Mouse (Mus musculus) MN1 (cell line): ENCODE data around the gene Med12l.

Experiments
- DNase-seq: peaks from one replicate; pipeline ENCODE4 v3.0.0-alpha.2; 2016; ENCODE audit warnings: low spot score

Gene Med12l

GRCm38 (mm10) chr3:59191674-59192073, 186.0 kb downstream of the Med12l start:
- DNase-seq, result no peak

DNA sequence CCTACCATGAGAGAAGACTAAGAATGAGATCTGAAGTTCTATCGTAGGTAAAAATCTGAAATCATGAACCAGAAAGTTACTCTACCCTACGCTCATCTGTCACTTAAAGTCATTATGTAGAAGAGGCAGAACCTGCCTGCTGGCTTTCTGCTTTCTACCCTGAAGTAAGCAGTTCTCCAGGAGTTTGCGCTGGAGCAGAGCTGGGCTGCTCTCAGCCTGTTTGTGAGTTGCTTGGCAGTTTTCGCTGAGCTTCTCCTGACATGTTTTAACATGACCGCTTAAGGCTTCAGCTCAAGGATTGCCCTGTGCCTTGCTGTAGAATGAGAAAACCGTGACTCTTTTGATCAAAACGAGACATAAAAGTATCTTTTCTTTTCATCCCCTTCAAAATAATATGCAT, 188.5 kb downstream of the Med12l start:
- no peak for DNase-seq

DNA sequence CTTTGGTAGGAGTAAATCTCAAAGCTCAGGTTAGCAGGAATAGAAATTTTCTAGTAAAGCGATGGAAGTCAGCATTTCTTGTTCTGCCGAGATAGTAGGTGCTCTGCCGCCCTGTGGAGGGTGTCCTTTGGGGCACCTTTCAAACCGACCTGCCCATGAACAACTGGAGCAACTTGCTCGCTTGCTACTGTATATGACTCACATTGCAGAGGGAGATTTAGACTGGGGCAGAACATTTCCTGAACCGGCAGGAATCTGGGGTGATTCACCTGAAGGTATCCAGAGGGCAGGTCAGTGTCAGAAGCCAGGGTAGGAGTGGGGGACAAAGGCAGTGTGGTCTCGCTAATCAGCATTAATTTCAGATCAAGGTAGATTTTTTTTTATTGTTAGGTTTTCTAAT, 189.3 kb downstream of the Med12l start, which contains the start of gene Gpr87:
Gpr87 (minus strand) TSS at position 167 of the 400 bp plus-strand sequence.
- DNase-seq, result no peak

GRCm38 (mm10) chr3:59197329-59197948, 191.8 kb downstream of the Med12l start:
- DNase-seq, result no peak

- DNase-seq, result no peak
These were observed 198.3 kb downstream of the Med12l start for GRCm38 (mm10) chr3:59203802-59204520.

DNA sequence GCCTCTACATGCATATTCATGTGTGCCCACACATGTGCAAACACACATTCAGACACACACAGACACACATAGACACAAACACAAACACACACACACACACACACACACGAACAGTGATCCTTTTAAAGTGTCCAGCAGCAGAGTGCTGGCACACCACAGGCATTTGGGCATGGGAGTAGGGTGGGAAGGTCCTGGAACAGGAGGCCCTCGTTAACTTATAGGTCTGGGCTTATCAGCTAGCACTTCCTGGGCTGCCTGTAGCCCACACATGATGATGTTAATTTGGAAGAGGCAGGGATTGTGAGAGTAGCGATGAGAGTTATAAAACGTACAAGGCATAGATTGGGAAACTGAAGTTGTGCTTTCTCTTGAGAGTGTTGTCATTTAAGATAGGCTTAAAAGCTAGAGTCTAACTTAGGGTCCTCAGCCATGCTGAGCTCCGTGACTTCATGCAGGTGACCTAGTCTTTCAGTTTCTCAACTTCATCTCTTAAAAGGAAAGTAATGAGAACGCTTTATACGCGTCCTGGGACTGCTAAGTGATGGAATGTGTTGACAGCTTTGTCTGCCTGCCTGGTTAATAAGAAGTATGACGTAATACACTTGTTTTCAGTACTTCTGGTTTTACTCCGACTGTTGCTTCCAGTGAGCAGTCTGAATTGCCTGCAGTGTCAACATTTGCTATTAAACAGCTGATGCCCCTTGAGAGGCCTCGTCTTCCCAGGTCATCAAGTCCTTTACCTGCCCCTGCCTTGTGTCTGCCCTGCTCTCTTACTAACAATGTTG, 199.3 kb downstream of the Med12l start:
- no peak for DNase-seq

GRCm38 (mm10) chr3:59205941-59206340, 200.3 kb downstream of the Med12l start:
- DNase-seq, result no peak

DNA sequence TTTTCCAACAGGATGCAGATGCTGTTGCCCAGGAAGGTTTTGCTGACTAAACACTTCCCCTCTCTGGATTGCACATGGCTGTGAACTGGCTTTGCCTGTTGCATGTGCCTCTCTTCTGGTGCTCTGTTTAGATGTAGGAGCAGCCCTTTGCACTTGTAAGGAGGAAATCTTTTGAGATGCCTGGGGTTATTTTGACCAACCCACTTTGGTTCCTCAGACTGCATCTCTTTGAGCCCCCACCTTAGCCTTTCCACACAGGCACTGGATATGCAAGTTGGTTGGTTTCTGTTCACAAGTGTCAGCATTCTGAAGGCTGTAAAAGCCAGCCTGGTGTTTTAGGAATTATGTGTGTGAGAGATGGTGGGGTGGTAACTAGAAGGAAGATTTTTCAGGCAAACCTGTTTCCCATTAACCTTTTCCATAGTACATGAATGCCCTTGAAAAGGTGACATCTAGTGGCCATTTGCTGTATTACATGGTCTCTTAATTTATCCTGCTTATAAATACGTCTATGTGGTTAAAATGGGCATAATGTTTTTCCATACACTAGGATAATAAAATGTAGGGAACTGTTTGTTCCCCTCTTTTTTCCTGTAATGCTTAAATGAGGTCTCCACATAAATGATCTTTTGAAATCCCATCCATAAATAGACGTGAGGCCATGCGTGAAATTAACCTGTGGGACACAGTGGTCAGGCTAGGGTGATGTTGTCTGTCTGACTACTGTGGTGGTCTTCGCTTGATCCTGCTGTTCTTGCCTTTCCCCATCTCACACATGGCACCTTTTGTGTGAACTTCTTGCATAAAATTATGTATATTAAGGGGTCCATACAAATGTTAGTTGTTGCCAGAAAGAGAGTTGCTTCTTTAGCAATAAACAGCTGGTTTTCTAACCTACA, 203.3 kb downstream of the Med12l start:
- DNase-seq, result peak; percentile 70

GRCm38 (mm10) chr3:59210089-59210488, 204.5 kb downstream of the Med12l start:
- DNase-seq, result no peak

- no peak for DNase-seq
These were observed 205.1 kb downstream of the Med12l start, which contains the start of gene P2ry13 for GRCm38 (mm10) chr3:59210727-59211126. Gene P2ry13 (minus strand): TSS chr3:59210882.

- DNase-seq, result no peak
These were observed 206.2 kb downstream of the Med12l start for GRCm38 (mm10) chr3:59211784-59212183.

DNA sequence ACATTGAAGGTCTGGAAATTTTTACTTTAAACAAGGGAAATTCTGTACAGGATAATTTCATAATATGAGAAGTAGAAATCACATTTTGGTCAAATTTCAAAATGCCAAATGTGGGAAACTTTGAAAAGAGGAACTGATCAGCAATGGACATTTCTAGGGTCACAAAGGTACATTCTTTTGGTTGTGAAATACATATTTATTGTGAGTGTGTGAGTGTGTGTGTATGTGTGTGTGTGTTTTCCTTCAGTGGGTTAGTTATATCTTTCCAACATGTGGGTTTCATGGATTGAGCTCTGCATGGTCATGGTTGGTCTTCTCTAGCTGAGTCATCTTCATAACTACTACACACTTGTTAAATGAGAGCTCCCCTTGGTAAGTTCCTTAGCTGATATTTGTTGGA, 206.8 kb downstream of the Med12l start:
- no peak for DNase-seq

- no peak for DNase-seq
These were observed 211.6 kb downstream of the Med12l start for GRCm38 (mm10) chr3:59217211-59217610.

GRCm38 (mm10) chr3:59219326-59219725, 213.7 kb downstream of the Med12l start:
- no peak for DNase-seq

DNA sequence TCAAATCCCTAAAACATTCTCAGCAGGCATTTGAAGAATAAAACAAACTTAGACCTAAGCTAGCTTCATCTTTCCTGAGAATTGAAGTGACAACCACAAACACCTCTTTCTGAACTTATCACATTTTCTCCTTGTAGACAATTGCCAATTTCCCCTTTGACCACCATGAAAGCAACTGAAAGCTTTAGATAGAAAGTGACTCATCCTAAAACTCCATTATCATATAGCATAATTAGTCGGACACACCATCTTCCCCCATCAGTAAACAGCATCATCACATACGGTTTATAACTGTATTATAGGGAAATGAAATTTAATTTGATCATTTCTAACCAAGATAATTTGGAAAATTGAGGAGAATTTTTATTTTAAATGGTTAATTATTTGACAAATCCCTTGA, 216.7 kb downstream of the Med12l start:
- no peak for DNase-seq

GRCm38 (mm10) chr3:59225411-59225810, 219.8 kb downstream of the Med12l start:
- no peak for DNase-seq

DNA sequence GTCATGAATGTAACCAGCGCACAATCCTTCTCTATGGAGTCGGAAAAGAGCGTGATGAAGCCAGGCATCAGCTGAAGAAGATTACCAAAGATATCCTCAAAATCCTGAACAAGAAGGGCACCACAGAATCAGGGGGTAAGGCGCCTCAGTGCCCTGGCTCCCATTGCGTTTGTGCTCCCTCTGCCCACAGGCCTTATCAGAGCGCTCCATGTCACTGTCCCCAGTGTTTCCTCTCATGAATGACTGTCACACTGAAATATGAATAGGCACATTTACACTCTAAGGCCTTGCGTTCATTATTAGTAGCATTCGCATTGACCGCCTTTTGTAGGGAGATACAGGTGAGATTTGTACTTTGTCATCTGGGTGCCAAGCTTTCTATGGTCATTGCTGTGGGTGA, 222.1 kb downstream of the Med12l start:
- no peak for DNase-seq

GRCm38 (mm10) chr3:59228730-59229551, 223.3 kb downstream of the Med12l start:
- no peak for DNase-seq

- no peak for DNase-seq
These were observed 225.3 kb downstream of the Med12l start for GRCm38 (mm10) chr3:59230912-59231311.

DNA sequence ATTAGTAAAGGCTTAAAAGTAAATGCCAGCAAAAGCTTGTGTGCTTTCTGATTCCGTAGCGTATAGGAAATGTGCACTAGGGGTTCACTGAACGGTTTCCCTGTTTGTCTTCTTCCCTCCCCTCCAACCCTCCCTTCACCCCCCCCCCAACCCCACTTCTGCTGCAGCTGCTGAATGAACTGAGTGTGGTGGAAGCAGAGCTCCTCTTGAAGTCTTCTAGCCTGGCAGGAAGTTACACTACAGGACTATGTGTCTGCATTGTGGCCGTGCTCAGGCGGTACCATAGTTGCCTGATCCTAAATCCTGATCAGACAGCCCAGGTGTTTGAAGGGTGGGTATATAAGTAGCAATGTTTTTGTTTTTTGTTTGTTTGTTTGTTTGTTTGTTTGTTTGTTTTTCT, 229.3 kb downstream of the Med12l start:
- DNase-seq, result no peak

DNA sequence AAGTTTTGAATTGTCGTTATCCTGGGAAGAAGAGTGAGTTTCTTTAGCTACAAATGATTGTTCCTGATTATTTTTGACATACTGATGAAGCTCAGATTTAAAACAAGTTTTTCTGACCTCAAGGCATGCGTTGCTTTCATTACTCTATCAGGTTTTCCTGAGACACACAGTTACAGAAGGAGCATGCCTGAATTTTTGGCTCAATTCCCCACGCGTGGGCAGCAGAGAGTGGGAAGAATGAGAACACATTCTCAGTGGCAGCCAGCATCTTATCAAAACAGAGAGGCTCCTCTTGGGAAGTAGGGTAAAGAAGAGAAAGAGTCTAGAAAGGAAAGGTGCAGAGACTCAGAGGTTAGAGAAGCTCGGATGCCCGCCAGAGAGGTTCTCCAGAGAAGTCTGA, 237.8 kb downstream of the Med12l start:
- no peak for DNase-seq
